Mouse (Mus musculus) layer of hippocampus, postnatal 25 days (tissue): ENCODE results near the gene Ggt1. TPM values are rescaled to one million over a fixed set of nuclear protein-coding genes. Genes with fewer than 3 reads are reported as not detected.

ENCODE experiments used
- DNase-seq, 2 experiments: peaks; one replicate each; pipeline ENCODE4 v3.0.0; 2022; ENCODE audit warnings: mixed read lengths in 2 of 2, low spot score in 1 of 2; ENCODE audit errors: extremely low spot score in 1 of 2
- total RNA-seq, 2 experiments: library from RNA; stranded (reverse); gene quantifications; 2 replicates each; pipeline ENCODE4 v1.2.3; 2021

Ggt1 gene
- total RNA-seq, 2 experiments from 2014 or later: 3.4 to 3.5 TPM

DNA sequence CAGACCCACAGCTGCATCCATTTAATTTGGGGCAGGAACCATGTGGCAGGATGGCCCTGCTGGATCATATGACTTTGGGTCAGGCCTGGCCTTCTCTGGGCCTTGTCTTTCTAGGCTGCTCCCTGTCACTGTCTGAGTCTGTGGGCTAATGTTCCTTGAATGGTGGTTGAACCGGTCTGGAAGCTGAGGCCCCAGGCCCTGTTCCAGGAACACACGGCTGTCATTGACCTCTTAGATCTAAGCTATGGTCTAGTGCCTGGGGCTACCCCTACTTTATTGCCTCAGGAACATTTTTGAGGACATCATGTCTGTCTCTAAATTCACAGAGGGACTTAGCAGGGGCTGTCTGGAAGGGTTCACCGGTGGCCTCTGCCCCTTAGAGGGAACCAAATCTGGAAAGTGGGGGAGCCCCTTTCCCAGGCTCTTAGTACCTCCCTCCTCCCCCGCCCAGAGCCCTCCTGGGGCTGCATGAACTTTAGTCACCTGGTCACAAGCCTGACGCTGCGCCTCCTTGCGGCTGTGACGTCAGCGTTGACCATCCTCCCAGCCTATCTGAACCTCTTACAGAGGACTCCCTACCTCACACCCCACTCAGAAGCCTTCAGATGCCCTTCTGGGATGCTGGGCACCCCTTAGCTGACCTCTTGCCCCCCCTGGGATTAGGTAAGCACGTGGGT, 9.7 kb downstream of the Ggt1 start:
- no peak for DNase-seq

DNA sequence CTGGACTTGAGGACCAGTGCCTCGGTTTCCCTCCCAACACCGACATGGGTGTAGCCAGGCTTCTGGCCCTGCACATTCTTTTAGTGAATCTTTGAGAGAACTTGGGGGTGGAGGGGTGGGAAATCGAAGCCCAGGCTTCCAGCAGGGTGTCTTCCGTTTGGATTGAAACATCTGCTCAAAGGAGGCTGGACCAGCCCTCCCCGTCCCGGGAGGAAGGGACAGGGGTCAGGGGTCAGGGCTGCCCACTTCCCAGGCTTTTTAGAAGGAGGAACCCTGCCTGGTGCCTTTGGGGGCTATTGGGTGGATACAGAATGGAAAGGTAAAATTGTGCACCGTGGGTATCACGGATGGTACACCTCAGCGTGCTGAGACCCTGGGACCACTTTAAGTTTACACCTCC, 10.5 kb downstream of the Ggt1 start:
- DNase-seq: no peak

DNA sequence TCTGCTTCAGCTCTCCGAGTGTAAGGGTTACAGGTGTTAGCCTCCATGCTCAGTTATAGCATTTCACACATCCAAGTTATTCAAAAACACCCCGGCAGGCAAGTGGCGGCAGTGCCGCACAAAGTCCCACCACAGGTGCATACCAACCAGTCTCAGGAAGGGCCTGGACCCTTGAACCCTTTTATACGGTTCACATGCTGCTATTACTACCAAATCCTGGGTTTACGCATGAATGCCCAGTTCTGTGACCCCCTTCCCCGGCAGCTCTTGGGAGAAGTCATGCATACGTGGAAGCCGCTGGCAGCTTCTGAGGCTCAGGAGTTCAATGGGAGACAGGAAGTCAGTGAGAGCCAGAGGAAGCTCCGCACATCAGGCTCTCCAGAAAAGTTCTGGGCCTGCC, 11.8 kb downstream of the Ggt1 start:
- no peak for DNase-seq

DNA sequence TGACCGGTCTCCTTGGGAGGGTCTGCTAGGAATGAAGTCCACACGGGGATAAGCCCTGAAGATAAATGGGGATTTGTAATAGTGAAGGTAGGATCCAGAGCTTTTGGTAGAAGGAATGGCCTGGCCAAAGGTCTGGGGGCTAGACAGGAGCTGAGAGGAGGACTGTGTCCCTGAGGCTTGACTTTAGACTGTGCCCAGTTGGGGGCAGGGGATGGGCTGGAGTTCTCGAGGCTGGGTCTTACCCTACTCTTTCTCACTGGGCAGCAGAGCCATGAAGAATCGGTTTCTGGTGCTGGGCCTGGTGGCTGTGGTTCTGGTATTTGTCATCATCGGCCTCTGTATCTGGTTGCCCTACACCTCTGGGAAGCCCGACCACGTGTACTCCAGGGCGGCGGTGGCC, 12.6 kb downstream of the Ggt1 start:
- DNase-seq: no peak

DNA sequence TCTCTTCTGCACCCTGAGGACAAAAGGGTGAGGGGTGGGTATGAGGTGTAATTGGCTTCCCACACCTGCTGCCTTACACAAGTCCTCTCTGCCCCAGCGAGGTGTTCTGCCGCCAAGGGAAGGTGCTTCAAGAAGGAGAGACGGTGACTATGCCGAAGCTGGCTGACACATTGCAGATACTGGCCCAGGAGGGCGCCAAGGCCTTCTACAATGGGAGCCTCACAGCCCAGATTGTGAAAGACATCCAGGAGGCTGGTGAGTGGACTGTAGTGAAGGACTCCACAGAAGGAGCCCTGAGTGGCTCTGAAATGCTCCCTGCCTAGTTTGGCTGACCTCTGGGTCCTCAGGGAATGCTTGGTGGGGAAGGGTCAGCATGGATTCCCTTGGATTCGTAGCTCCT, 17.7 kb downstream of the Ggt1 start:
- no peak for DNase-seq

DNA sequence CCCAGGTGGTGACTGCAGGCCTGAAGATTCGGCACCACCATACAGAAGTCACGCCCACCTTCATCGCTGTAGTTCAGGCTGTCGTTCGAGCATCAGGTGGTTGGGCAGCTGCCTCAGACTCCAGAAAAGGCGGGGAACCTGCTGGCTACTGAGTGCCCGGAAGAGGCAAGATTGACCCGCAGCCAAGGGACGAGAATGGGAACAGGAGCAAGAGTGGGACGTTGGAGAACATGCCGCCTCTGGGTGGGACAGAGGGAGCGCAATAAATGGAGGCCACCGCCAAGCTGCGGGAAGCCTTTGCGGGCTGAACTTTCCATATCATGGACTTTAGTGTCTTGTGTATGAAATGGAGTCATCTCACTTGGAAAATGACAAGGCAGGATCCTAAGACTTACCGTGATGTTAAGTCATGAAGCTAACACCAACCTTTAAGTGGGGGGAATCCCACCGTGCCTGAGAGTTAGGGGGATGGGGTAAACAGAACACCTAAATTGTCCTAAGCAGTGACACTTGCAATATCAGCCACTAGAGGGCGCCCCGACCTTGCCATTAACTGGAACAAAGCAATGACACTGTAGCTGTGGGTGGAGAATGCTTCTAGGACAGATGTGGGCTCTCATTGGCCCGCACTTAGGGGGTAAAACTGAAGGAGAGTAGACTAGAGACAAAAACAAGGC, 24.6 kb downstream of the Ggt1 start:
- peak; percentile 90 to 99 for DNase-seq

DNA sequence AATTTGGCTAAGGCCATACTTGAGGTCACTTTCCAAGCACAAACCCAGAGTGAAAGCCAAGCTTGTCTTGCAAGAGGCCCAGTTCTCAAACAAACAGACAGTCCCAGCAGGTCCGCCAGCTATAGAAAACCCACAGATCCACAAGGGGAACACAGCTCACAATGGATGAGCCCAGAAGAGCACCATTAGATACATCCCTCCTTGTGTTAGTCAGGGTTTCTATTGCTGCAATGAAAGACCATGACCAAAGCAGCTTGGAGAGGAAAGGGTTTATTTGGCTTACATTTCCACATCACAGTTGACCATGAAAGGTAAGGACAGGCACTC, 25.1 kb downstream of the Ggt1 start:
- DNase-seq: no peak

DNA sequence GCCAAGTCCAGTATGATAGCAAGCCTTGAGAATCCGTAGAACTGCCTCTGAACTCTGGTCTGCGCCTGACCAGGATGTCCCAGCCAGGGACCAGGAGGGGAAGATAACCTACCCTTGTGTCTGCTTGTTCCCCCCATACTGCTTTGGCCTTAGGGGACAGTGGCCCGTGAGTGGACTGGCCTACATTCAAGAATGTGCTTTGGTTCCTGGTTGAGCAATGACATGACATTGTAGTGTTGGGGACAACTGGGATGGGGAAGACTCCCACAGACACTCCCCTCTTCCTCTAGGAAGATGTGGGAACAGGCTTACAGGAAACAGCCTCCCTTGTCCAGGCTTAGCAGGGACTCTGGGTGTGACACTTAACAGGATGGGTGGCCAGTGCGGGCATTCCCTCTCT, 26.4 kb downstream of the Ggt1 start:
- DNase-seq: no peak

DNA sequence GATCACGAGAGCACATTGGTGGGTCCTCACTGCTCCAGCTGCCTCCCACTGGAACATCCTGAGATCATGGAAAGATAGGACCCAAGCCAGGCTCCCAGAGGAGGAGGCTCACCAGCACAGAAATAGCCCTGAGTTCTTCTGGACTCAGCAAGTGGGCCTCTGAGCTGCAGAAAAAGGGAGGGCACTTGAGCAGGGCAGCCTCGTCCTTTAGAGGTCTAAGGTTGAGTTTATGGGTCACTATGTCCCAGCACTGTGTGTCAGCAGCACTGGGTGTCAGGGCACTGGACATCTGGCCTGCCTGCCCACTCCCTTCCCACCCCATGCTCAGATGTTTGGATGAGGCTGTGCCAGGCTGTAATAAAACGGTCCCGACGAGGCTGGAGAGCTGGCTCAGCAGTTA, 26.9 kb downstream of the Ggt1 start:
- no peak for DNase-seq

DNA sequence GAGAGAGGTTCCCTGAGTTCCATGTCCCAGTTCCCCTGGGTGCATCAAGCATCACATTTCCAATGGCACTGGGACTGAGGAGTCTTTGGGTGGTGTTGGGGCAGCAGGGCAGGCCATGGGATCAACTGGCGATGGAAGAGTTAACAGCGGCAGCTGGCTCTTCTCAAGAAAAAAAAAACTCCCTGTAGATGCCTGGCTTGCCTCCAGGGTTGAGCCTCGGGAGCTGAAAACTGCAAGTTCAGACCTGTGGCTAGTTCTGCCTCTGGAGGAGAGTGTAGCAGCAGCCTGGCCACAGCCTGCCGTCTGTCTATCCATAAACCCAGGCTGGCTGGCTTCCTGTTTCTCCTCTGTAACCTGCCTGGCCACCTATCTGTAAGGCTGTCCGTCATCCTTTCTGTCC, 27.7 kb downstream of the Ggt1 start, which contains the start of gene Ggt5:
Gene Ggt5 (plus strand): TSS at position 212 of the 400 bp plus-strand sequence.
- no peak for DNase-seq

DNA sequence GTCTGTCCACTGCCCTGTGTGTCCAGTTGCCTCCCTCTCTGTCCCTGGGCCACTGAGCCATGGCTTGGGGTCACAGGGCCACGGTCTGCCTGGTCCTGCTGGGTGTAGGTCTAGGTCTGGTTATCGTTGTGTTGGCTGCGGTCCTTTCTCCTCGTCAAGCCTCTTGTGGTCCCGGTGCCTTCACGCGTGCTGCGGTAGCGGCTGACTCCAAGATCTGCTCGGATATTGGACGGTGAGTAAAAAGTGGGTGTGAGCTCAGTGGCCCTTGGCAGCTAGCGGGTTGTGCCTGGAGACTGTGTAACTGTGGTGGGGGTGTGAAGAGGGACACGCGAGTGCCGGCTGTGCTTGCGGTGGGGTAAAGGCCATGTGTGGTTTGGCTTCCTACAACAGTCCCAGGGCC, 28.2 kb downstream of the Ggt1 start:
- no peak for DNase-seq

DNA sequence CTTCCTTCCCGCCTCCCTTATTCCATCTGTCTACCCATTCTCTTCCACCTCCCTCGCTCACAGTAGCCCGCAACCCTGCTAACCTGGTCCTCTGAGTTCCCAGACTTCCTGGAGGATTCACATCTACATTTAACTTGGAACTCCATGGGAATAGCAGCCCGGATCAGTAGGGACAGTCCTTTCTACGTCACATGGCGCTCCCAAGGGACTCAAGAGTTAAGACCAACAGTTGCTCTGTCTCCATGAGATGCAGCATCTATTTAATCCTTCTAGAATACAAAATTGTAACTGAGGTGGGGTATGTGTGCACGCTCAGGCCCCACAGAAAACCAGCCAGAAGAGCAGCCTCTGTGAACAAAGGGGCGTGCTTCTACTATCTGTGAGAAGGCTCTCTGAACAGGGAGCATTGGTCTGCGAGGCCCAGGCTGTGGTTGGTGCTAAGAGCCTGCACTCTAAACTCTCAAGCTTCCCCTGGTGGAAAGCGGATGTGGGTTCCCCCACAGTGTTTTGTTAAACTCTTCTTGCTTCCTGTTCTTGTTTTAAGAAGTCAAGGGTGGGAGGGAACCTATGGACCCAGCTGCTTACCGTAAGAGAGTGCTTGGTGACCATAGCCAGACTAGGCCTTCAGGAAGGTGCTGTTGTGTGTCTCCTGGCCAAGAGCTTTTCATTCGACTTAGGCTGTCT, 29.9 kb downstream of the Ggt1 start:
- DNase-seq: no peak

DNA sequence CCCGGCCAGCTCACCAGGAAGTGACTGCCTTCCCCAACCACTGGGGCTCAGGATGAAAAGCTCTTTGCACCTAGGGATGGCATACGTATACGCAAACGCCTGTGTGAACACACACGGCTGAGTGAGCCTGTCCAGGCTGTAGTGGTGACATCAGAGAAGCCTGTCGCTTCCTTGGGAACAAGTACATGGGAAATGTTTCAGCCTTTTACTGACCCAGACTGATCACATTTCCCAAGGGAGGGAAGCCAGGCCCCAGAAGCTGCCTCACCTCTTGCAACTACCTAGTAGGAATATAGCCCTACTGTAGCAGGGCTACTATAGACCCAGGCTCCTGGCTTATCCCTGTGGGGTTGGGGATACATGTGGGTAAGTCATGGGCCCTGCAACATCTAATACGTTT, 31.2 kb downstream of the Ggt1 start:
- DNase-seq: no peak

DNA sequence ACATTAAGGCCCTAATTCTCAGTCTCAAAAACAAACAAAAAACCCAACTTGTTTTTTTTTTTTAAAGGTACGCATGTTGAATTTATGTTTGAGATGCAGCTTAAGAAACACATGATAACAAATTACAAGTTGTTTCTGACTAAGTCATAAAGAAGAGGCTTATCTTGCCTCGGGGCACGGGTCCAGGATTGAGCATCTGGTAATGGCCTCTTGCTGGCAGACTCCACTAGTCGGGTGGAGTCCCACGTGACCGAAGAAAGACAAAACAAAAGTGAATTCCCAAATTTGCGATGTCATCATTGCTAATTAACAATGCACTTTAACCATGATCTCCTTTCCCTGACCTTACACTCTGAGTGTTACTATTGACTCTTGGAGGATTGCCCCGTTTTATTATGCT, 34.6 kb downstream of the Ggt1 start:
- no peak for DNase-seq

DNA sequence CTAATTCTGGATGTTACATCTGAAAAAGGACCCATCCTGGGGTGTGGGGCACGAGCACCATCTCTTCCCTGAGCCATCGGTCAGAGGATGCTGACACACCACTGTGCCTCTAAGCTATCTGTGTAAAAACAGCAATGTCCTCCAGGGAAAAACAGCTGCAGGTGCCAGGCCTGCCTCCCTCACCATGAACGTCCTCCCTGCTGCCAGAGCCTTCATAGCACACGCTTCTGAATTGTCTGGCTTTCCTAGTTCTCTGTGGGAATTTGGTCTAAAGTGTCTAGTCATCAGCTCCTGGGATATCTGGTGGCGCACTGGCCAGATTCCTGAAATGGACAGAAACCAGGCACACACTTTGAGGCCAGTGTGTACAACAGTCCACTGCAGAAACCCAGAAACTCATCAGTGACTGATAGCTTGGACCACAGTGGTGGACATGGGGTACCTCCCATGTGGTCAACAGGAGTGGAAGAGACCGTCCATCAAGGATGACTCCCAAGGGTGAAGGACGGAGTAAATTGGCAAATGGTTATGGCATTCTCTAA, 38.9 kb downstream of the Ggt1 start:
- DNase-seq: no peak

DNA sequence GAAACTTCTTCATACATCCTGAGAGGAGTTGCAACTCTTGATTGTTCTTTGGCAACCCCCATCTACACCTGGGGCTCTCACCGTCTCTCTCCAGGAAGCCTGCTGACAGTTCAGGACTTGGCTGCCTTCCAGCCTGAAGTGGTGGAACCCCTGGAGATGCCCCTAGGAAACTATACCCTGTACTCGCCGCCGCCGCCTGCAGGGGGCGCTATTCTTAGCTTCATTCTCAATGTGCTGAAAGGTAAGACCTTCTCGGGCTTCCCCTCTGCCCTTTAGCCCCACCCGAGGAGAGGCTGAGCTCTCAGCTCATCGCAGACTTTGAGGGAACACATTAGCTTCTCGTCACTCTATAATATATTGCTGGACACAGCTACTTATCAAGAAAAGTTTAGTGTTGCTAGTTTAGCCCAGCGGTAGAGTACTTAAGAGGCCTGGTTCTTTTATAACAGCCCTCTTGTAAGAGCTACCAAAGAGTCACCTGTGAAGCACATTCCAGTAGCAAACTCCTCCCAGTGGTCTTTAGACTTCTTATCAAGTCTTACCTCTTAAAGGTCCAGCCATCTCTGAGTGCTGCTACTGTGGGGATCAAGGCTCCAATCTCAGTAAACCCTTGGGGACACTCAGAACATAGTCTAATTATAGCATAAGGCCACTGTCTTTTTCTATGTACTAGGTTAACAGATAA, 43.9 kb downstream of the Ggt1 start:
- DNase-seq: no peak

DNA sequence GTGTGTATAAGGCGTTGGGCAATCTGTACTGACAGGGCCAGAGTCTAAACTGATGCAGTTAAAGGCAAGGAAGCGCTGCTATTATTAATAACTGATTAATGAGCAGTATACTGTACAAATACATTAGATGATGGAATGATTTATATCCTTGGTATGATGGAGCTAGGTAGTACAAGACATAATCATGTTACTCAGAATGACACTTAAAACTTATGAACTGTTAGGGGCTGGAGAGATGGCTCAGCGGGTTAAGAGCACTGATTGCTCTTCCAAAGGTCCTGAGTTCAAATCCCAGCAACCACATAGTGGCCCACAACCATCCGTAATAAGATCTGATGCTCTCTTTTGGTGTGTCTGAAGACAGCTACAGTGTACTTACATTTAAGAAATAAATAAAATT, 45.8 kb downstream of the Ggt1 start:
- DNase-seq: no peak

DNA sequence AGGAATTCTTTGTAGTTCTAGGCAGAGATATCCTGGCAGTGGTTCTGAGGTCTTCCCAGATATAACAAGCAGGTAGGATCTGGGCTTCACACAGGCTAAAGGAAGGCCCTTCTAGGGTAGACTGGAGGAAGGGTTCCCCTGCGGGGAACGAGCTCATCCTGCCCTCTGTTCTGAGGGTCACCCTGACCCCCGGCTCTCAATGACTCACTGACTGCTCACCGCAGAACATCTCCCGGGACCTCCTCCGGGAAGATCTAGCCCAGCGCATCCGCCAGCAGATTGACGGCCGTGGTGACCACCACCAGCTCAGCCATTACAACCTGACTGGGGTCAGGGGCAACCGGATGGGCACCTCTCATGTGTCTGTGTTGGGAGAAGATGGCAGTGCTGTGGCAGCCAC, 47.6 kb downstream of the Ggt1 start:
- no peak for DNase-seq

DNA sequence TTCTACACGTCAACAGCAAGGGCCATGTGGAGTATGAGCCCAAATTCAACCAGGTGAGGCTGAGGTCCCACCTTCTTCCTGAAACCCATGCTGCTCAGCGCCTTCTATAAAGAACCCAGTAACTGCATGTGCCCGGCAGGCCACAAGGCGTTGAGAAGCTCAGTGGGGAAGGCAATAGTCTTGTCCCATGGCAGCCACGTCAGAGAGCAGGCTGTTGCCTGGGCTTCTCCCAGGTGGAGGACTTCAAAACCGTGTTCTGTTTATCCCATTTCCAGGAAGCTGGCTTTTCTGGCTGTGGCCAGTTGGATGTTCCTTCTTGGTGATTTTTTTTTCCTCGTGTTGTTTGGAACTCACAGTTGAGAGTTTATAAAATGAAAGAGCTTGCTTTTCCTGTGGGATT, 49.1 kb downstream of the Ggt1 start:
- no peak for DNase-seq

DNA sequence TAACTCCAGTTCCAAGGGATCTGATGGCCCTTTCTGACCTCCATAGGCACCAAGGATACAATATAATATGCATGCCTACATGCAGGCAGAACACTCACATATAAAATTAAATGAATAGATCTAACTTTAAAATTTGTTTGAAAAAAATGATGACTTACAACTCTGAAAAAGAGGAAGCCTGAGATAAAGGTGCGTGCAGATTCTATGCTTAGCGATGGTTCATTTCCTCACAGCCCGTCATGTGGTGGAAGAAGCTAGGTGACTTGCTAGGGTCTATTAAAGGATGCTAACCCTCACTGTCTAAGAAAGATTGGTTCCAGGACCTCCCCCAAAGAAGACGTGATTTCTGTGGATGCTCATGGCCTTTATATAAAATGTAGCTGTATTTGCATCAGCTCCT, 54.6 kb downstream of the Ggt1 start:
- DNase-seq: no peak

DNA sequence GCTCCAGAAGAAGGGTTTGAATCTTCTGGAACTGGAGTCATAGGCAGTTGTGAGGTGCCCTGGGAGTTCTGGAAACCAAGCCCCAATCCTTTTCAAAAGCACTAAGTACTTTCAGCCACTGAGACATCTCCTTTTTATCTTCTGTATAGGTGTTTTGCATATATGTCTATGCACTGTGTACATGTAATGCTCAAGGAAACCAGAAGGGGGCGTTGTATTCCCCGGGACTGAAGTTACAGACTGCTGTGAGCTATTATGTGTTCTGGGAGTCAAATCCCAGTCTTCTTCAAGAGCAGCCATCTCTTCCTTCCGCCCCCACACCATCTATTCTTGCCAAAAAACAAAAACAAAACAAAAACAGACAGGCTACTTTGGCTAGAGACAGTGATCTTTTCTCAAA, 59.4 kb downstream of the Ggt1 start:
- no peak for DNase-seq
